Mouse (Mus musculus): ENCODE measurements around the gene Pop7.

DNA sequence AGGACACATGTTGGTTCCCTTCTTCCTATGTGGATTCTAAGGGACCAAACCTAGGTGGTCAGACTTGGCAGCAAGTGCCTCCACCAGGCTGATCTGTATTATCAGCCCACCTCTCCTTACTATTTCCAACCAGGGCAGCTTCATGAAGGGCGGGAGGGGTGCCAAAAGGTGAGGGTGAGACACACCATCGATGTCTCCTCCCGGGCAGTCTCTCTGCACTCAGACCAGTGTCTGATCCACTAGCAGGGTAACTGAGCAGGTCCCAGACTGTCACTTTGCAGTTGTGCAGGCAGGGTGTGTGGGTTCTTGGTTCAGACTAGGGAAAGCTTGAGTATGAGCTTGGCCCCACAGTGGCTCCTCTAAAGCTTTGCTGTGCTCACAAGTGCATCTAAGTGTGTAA is 12.5 kb upstream of the Pop7 start:
- TF ChIP-seq POLR2A (IDR thresholded peaks at IDR 0.05; ENCODE audit: insufficient read length, low read depth) (no peak), MAX (IDR thresholded peaks at IDR 0.05; ENCODE audit: low read depth) (no peak), MYOG (IDR thresholded peaks at IDR 0.05; ENCODE audit: control insufficient read depth in 1 of 3, insufficient read depth in 1 of 3, insufficient read length in 2 of 3, low read depth in 2 of 3) (no peak), POLR2AphosphoS2 (IDR thresholded peaks at IDR 0.05; ENCODE audit: insufficient read length, low read depth) (no peak), USF1 (IDR thresholded peaks at IDR 0.05; ENCODE audit: low read depth) (no peak), CEBPB (IDR thresholded peaks at IDR 0.05; ENCODE audit: insufficient read depth, poor library complexity, severe bottlenecking) (no peak), E2F4 (IDR thresholded peaks at IDR 0.05; ENCODE audit: insufficient read depth) (no peak), TCF12 (IDR thresholded peaks at IDR 0.05; ENCODE audit: insufficient read depth, poor library complexity, severe bottlenecking) (no peak), MYOD1 (IDR thresholded peaks at IDR 0.05; ENCODE audit: control insufficient read depth in 1 of 3, insufficient read length in 2 of 3, low read depth in 2 of 3) (no peak), TCF3 (IDR thresholded peaks at IDR 0.05; ENCODE audit: insufficient read length, low read depth) (no peak), SRF (IDR thresholded peaks at IDR 0.05; ENCODE audit: control insufficient read depth, insufficient read length, low read depth) (no peak)
